Mouse (Mus musculus) liver, postnatal 0 days (tissue): ENCODE measurements at regions not wholly inside any gene's neighbourhood (a gene's known extent, or its start where the extent isn't known, plus 50 kb on each side); places are given as distances from the start of the nearest gene placed in this dataset.

Experiments
- CTCF ChIP-seq: sonication (generic); IDR thresholded peaks from 2 replicates; pipeline ENCODE4 v1.5.1; 2016; ENCODE audit warnings: antibody characterized with exemption, low read depth
- EP300 ChIP-seq: IDR thresholded peaks from 2 replicates; pipeline ENCODE4 v1.6.1; 2016; ENCODE audit warnings: antibody characterized with exemption, low read depth, mild to moderate bottlenecking

GRCm38 (mm10) chrX:11732371-11732770 is 404.7 kb downstream of the H2al1j start:
- TF ChIP-seq CTCF = no peak
- no peak for TF ChIP-seq EP300
